ENCODE assay signal across 8 mouse cellular contexts in the genomic region with DNA sequence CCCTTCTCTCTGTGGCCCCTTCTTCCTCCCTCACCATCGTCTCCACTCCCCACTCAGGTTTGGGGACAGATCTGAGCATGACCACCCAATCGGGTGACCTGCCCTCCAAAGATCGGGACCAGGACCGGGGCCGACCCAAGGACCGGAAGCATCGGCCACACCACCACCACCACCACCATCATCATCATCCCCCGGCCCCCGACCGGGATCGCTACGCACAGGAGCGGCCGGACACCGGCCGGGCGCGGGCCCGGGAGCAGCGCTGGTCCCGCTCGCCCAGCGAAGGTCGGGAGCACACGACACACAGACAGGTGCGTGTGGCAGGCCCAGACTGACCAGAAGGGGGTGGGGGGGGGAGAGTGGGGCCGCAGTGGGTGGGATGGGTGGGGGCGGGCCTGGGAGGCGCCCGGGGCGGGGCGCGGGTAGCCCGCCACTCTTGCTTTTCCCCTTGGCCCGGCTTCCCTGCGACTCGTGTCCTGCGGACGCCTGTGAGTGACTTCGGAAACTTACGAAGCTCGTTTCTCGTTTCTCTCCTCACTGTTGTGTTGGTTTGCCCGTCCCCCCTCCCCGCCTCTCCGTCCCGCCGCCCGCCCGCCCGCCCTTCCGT. TPM values are rescaled to one million over a fixed set of nuclear protein-coding genes. Genes with fewer than 3 reads are reported as not detected.
DNase-seq lines count a peak whose midpoint lies in the region; ATAC-seq lines count a peak whose summit lies in the region.

No protein-coding gene starts in this region.

- peaks cover 32% of the 10 kb centered on the region for H3K4me1 ChIP-seq in lung, embryonic 15.5 days
- H3K4me1 ChIP-seq in heart, embryonic 10.5 days = peaks cover 49% of the 10 kb centered on the region
- peaks cover 23% of the 10 kb centered on the region for H3K4me1 ChIP-seq in midbrain, embryonic 14.5 days (ENCODE audit: control insufficient read depth, insufficient read depth, low read length)

- H3K9me3 ChIP-seq in lung, embryonic 15.5 days = no peaks in the 10 kb centered on the region
- H3K9me3 ChIP-seq in heart, embryonic 10.5 days = no peaks in the 10 kb centered on the region
- no peaks in the 10 kb centered on the region for H3K9me3 ChIP-seq in midbrain, embryonic 14.5 days (ENCODE audit: control insufficient read depth, low read length)

- no peaks in the 10 kb centered on the region for H3K36me3 ChIP-seq in lung, embryonic 15.5 days
- H3K36me3 ChIP-seq in heart, embryonic 10.5 days = no peaks in the 10 kb centered on the region
- peaks cover 12% of the 10 kb centered on the region for H3K36me3 ChIP-seq in midbrain, embryonic 14.5 days (ENCODE audit: control insufficient read depth, insufficient read depth, low read length)

- under 1% methylated on average over 46 of the region's 52 CpGs for WGBS in lung, embryonic 15.5 days
- WGBS in heart, embryonic 10.5 days = under 1% methylated on average over 44 of the region's 52 CpGs
- WGBS in midbrain, embryonic 14.5 days = under 1% methylated on average over 43 of the region's 52 CpGs

- no peak for DNase-seq in lung, postnatal 14 days
- peak; percentile 74 for DNase-seq in cerebellum, adult 9-11 months
- no peak for DNase-seq in heart, embryonic 10.5 days (ENCODE audit: low spot score)
- DNase-seq in kidney, postnatal 25 days = peak; percentile 16 to 69
- DNase-seq in midbrain, embryonic 14.5 days = peak; percentile 58
- DNase-seq in thymus, postnatal 10 days (ENCODE audit: low spot score in 2 of 2) = peak; percentile 43 to 46
- DNase-seq in layer of hippocampus, adult 11-12 months (ENCODE audit: low spot score) = no peak

- H3K9ac ChIP-seq in lung, embryonic 15.5 days = peak overlapping the region; percentile 79
- peak overlapping the region; percentile 74 for H3K9ac ChIP-seq in midbrain, embryonic 14.5 days (replicated peaks; ENCODE audit: low read length)

- no peaks in the 10 kb centered on the region for H3K27me3 ChIP-seq in lung, embryonic 15.5 days
- no peaks in the 10 kb centered on the region for H3K27me3 ChIP-seq in heart, embryonic 10.5 days (ENCODE audit: insufficient read depth, poor library complexity, severe bottlenecking)
- no peaks in the 10 kb centered on the region for H3K27me3 ChIP-seq in midbrain, embryonic 14.5 days (ENCODE audit: control insufficient read depth, insufficient read depth, low read length)

- ATAC-seq in lung, embryonic 15.5 days (ENCODE audit: borderline replicate concordance, extremely low read depth, low FRiP score, low TSS enrichment) = peak; percentile 41
- ATAC-seq in midbrain, embryonic 14.5 days (ENCODE audit: low FRiP score, low TSS enrichment) = peak; percentile 28

- H3K27ac ChIP-seq in lung, embryonic 15.5 days = peak overlapping the region; percentile 93
- H3K27ac ChIP-seq in heart, embryonic 10.5 days = peak overlapping the region; percentile 93
- H3K27ac ChIP-seq in midbrain, embryonic 14.5 days (replicated peaks; ENCODE audit: low read depth, low read length) = peak overlapping the region; percentile 88

- H3K4me2 ChIP-seq in lung, embryonic 15.5 days = peak overlapping the region; percentile 91
- peak overlapping the region; percentile 85 for H3K4me2 ChIP-seq in midbrain, embryonic 14.5 days (ENCODE audit: low read length)

- peak overlapping the region; percentile 58 for H3K4me3 ChIP-seq in lung, embryonic 15.5 days
- H3K4me3 ChIP-seq in heart, embryonic 10.5 days = peak overlapping the region; percentile 70
- H3K4me3 ChIP-seq in midbrain, embryonic 14.5 days (replicated peaks; ENCODE audit: low read depth, low read length) = peak overlapping the region; percentile 47

RNA-seq across cellular contexts. Expression of a gene that starts 24.0 kb away (rescaled TPM):
- 91.2 and 92.0 TPM in 2 replicates for polyA plus RNA-seq in lung, embryonic 15.5 days (2015; fragmentation: Nextera tagmentation; extraction: Ambion mirVana)
- polyA plus RNA-seq in heart, embryonic 10.5 days (2016; fragmentation: Nextera tagmentation; extraction: Ambion mirVana) = 71.6 and 103 TPM in 2 replicates
- polyA plus RNA-seq in midbrain, embryonic 14.5 days (2014; fragmentation: Nextera tagmentation; extraction: Ambion mirVana) = 15.5 and 16.0 TPM in 2 replicates

RNA-seq across cellular contexts. Expression of a gene that starts 47.4 kb away (rescaled TPM):
- 57.5 and 58.4 TPM in 2 replicates for polyA plus RNA-seq in lung, embryonic 15.5 days (2015; fragmentation: Nextera tagmentation; extraction: Ambion mirVana)
- polyA plus RNA-seq in heart, embryonic 10.5 days (2016; fragmentation: Nextera tagmentation; extraction: Ambion mirVana) = 59.8 and 64.6 TPM in 2 replicates
- polyA plus RNA-seq in midbrain, embryonic 14.5 days (2014; fragmentation: Nextera tagmentation; extraction: Ambion mirVana) = 56.9 and 59.6 TPM in 2 replicates

RNA-seq across cellular contexts. Expression of a gene that starts 49.0 kb away (rescaled TPM):
- 20.2 and 21.6 TPM in 2 replicates for polyA plus RNA-seq in lung, embryonic 15.5 days (2015; fragmentation: Nextera tagmentation; extraction: Ambion mirVana)
- 22.2 and 25.0 TPM in 2 replicates for polyA plus RNA-seq in heart, embryonic 10.5 days (2016; fragmentation: Nextera tagmentation; extraction: Ambion mirVana)
- 19.1 and 20.2 TPM in 2 replicates for polyA plus RNA-seq in midbrain, embryonic 14.5 days (2014; fragmentation: Nextera tagmentation; extraction: Ambion mirVana)

Comparison
In these comparisons a context has a peak if more than half of its experiments do, and no peak if none do; other contexts are left out.
1. DNase-seq: peak in cerebellum, adult 9-11 months (single experiment), kidney, postnatal 25 days (2 of 2), midbrain, embryonic 14.5 days (single experiment) and thymus, postnatal 10 days (2 of 2); none in lung, postnatal 14 days (single experiment), heart, embryonic 10.5 days (single experiment) and layer of hippocampus, adult 11-12 months (single experiment).
2. Peak in every context shown above with its lines, with median percentiles within 50 percentile points of each other: H3K27ac ChIP-seq and H3K4me3 ChIP-seq.